Mouse (Mus musculus) ovary, postnatal 14 days (tissue): ENCODE measurements around the gene Mamdc4.
"Not testable (repeated sequence)": the region's sequence is repeated elsewhere in the genome, so short reads cannot be mapped to it uniquely, and the experiment has no call there.

ENCODE experiments used
- DNase-seq: peaks from one replicate; pipeline ENCODE4 v3.0.0; 2022; ENCODE audit warnings: low spot score

Gene Mamdc4

DNA sequence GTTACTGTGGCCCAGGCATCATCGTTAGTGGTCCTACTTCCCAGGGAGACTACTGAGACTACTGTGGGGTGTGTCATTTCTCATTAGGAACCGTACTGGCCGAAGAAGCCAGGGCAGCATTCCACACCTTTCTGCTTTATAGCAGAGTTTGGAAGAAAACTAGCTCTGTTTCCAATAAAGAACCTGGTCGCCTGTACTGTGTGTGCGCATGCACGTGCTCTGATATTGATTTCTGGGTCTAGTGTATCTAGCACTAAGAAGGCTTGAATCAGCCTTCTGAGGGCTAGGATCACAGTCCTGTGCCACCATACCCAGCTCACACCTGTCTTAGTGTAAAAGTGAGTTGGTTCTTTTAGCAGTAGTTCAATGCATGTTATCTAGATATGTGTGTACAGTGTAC lies 15.9 kb downstream of the Mamdc4 start:
- no peak for DNase-seq

DNA sequence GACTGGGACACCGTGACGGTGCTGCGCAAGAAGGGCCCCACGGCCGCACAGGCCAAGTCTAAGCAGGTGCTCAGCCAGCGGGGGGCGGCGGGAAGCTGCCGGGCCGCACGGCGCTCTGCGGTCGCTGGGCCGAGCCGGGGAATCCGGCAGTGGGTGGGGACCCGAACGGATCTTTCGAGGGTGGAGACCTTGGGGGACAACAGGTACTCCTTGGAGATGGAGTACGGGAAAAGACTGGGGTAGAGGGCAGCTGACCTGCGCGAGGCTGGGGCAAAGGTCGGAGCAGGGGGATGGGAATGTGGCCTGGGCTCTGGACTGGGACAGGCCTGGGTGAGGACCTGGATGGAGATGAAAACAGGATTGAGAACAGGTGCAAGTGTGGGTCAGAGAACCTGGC lies 16.7 kb downstream of the Mamdc4 start:
- no peak for DNase-seq

DNA sequence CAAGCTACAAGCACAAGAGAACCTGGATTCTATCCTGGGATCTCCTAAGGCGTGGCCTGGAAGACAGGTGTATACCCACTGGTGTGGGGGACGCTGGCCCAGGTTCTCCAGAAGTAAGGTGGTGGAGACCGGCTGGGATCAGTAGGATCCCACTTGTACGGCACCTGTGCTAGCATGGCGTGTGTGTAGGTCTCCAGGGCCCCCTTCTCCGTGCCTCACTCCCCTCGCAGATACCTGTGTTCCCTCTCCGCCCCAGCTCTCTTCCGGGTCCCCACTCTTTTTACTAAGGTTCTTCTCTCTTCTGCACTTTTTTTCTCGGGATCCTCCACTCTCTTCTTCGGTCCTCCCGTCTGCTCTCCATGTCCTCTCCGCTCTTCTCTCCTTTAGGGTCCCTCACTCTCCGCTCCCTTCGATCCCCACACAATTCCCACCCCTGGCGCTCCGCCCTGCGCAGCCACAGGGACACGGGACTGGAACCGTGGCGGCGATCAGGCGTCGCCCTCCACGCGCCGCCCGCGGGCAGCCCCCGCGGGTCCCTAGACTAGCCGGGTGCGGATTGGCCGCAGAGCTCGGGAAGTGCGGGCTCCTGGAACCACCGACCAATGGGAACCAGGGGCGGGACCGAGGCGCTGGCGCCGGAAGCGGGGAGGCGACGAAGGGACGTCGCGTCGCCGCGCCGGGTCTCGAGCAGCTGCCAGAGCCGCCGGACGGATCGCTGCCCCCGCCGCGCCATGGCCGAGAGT lies 17.3 kb downstream of the Mamdc4 start, which contains the start of gene Edf1:
TSS of gene Edf1 (plus strand) at position 627 of the 743 bp plus-strand sequence.
- DNase-seq: peak; percentile 90

DNA sequence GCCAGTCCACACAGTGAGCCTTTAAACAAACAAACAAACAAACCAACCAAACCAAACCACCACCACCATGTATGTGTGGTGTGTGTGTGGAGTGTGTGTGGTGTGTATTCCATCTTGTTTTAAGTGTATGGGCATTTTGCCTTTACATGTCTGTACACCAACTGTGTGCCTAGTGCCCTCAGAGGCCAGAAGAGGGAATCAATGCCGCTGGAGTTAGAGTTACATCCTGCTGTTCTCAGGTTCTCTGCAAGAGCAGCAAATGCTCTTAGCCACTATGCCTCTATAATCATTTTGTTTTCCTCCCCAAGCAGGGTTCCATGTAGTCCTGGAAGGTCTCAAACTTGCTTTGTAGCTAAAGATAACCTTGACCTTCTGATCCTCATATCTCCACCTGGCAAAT lies 18.3 kb downstream of the Mamdc4 start:
- DNase-seq: no peak

DNA sequence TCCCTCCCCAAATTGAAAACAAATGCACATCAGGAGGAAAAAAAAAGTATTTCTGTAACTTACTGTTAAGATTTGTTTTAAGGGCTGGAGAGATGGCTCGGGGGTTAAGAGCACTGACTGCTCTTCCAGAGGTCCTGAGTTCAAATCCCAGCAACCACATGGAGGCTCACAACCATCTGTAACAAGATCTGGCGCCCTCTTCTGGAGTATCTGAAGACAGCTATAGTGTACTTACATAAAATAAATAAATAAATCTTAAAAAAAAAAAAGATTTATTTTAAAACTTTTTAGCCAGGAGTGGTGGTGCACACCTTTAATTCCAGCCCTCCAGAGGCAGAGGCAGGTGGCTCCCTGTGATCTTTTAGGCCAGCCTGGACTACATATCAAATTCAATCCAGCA lies 19.2 kb downstream of the Mamdc4 start:
- DNase-seq: not testable (repeated sequence)

DNA sequence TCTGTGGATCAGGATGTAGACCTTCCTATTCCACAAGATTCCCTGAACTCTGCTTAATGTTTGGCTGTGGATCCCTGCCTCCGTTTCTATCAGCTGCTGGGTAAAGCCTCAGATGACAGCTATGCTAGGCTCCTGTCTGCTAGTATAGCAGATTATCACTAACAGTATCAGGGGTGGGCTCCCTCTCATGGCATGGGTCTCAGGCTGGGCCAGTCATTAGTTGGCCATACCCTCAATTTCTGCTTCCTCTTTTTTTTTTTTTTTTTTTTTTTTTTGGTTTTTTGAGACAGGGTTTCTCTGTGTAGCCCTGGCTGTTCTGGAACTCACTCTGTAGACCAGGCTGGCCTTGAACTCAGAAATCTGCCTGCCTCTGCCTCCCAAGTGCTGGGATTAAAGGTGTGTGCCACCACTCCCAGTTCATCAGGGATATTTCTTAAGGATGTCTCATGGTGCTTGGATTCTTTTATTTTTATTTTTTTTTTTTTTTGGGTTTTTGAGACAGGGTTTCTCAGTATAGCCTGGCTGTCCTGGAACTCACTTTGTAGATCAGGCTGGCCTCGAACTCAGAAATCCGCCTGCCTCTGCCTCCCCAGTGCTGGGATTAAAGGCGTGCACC lies 21.4 kb downstream of the Mamdc4 start:
- DNase-seq: not testable (repeated sequence)

DNA sequence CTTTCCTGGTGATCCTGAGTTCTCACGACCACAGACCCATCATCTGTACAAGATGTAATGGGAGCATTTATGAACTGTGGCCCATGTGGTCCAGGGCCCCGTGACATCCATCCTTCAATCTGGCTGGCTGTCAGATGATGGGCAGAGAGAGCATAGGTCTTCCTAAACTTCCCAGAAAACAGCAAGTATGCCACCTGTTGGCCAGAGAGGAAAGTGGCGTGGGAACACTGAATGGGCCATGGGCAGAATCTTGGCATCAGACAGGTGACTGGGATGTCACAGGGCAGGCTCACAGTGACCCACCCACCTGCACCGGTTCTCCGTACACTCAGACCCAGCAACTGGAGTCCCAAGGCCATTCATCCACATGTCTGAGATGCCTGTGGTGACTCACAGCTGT lies 23.5 kb downstream of the Mamdc4 start:
- no peak for DNase-seq

DNA sequence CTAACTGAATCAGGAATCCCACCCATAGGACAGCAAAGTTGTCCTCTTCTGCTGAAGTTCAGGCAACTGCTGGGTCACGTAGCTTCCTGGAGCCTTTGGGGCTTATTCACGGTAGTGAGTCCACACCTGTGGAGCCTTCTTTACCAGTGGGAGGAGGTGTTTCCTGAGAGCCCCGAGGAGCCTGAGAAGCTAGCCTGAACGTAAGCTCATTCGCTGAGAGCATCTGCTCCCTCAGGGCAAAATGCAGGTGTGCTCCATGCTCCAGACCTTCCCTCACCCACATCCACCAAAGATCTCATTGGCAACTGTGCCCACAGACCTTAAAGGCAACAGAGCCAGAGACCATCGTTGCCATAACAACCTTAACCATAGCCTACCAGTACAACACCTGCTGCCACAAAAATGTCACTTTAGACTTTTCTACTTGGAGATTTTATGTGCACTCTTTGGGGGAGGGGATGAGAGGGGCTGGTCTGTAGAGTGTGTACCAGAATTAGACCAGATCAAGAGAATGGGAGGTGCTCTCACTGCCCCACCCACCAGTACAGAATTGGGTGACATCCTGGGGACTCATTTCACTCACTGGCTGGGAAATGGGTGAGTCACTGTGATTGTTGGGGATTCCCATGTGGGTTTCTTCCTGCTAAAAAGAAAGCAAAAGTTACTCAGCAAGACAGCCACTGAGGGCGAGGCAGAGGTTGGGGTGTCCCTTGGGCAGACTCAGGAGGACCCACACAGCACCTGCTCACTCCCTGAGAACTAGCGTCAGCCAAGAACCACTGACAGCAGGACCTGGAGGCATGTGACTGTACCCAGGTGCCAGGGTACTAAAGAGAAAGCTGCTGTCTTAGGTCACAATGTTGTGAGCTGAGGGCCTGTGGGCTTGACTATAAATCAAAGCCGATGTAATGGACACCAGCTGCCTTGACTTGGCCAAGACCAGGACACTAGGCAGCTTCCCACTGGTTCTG lies 25.3 kb downstream of the Mamdc4 start:
- DNase-seq: no peak

DNA sequence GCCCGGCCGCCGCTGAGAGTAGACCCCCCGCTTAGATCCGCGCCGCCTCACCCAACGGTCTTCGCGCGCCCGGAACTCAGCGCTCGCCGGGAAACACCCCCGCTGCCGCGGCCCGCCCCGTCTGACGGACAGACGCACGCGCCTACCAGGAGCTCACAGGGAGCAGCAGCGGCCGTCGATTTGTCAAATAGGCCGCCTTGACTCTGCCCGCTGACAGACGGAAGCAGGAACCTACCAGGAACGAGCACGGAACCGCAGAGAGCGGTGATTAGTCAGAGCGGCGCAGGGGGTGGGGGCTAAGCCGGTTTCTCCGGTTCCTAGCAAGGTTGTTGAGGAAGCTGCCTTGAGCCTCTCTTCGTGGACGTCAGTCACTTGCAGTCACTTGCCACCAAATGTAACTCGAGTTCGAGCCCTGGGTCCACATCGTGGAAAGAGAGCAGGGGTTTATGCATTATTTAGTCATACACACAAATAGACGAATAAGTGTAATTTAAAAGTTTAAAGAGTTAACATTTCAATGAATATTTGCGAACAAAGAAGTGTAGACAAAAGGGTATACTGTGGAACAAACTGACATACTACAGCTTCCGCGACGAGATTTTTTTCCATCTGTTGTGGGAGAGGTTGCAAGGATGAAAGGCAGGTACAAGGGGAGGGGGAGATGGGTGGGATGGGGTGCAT lies 27.7 kb downstream of the Mamdc4 start, which contains the start of gene Traf2:
TSS of gene Traf2 (minus strand) at position 130 of the 681 bp plus-strand sequence.
- peak; percentile 95 for DNase-seq

DNA sequence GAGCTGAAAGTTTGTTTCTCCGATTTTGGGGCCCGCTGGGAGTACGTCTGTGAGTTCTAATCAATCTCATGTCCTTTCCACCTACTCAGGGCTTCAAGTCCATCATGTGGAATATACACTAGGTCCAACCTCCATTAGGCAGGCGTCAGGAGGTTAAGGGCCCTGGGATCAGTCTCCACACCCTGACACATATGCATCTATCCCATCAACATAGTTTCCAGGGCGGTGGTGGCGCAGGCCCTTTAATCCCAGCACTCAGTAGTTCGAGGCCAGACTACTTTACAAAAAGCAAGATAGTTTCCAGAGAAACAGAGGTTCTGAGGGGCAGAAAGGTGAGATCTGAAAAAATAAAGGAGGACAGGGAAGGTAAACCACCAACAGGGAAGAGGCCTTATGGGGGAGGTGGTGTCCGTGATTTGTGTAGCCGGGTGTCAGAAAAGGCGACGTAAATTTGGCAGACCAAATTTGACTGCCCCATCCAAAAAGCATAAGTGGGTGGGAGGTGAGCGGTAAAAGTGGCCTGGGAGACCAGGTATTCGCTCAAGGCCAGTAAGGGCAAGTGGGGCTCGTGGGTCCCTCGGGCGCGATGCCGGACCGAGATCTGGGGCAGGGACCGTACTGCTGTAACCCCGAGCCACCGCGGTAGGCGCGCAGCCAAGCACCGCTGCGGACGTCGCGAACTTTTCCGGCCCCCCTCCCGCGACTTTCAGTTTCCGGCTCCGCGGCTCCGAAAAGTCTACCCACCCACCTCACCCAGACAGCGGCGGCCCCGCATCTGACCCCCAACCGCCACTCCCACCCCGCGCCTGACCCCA lies 28.4 kb downstream of the Mamdc4 start:
- no peak for DNase-seq

DNA sequence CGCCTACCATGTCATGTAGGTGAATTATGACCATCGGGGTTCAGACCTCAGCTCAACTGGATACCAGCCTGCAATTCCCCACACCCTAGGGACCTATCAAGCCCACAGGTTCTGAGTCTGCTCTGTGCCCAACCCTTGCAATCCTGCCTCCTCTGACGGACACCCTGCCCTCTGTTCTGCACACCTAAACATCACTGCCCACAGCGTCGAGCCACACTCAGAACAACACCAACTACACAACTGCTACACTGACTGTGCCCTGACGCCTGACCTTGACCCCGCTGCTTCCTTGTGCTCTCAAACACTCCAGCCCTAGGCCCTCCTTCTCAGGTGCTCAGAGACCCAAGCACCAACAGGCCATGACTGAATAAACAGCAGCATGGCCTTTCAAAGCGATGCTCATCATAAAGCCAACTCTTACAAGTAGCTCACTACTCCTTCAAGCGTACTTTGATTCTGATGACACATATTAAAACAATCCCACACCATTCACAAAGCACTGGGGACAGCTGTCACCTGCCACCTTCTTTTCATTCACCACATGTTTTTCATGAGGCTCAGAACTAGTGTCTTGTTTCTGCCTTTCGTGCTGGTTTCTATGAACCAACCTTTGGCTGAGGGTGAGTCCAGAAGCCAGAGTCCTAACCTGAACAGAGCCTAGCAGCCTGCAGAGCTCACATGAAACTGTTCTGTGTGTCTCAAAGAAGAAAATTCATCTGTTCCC lies 32.8 kb downstream of the Mamdc4 start:
- no peak for DNase-seq

DNA sequence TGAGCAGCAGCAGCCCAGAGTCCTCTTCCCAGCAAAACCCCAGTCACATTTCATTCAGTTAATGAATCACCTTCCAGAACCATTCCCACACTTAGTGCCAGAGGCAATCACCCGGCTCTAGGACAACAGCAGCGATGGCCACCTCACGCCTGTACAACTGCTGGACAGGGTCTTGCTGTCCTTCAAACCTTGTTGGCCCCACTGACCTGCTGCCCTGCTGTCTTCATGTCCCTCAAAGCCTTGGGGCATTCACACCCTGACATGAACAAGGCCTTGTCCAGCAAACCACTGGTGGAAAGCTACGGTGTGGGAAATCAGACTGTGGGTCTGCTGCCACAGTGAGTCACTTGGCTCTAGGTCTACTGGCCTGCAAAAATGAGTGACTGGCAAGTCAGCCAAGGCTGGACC lies 34.1 kb downstream of the Mamdc4 start:
- no peak for DNase-seq

DNA sequence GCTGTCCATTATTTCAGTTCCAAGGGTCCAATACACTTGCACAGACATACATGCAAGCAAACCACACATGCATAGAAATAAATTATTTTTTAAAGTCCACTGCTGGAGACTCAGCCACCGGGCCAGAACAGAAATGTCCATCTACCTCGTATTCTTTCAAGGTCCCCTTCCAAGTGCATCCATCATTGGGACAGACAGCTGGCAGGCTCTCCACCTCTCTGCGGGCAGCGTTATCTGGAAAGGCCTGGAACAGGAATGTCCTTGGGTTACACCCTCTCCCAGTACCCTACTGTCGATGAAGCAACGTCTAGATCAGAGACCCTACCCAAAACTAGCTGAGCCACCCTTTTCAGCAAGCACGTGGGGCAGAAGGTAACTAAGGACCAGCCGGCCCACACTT lies 38.1 kb downstream of the Mamdc4 start:
- no peak for DNase-seq

DNA sequence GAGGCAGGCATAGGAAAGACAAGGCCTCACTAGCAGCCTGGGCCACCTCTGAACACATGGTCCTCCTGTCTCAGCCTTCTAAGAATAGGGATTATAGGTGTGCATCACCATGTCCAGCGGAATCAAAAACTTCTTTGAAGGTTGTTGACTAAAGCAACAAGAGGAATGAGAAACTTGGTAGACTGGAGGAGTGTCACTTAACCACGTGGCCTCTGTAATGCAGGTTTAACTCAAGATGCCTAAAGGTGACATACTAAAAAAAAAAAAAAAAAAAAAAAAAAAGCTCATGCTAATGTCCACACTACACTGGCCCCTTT lies 39.8 kb downstream of the Mamdc4 start:
- DNase-seq: no peak

DNA sequence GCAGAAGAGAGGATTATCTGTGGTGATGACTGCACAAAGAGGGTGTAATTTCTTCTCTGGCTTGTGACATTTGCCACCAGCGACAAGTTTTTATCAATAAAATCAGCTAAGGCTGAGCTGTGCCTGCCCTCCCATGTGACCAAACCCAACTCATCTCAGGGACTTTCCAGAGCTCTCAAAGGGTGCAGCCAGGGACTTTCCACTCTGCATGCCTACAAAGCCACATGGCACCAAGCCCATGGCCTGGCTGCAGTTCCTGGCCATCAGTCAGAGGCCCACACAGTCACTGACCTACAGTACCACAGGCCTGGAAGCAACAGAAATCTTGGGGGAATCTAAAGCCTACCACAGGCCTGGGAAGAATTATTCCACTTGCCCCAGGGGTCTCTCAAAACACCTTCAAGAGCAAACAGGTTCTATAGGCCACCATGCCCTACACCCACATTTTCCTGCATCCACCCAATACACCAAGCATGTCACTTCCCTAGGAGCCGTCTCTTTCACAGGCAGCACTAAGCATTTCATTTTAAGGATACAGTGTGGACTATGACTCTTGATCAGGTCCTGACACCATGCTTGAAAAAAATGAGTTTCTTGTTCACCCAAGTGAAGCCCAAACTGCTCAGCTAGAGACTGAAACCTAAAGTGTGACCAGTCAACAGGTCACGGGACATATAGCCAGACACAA lies 40.3 kb downstream of the Mamdc4 start:
- peak; percentile 39 for DNase-seq

DNA sequence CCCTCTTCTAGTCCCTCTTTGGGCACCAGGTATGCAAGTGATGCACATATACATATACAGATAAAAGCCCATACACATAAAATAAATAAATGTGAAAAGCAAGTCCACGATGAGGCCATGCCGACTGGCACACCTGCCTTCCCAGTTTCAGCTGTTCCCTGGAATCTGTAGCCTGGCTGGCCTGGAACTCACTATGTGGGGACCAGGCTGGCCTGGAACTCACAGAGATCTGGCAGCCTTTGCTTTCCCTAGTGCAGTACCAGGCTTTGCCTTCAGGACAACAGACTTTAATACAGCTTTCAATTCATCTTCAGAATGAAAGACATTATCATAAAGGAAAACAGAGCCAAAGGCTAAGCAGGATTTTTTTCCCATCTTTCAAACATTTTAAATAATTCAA lies 40.9 kb downstream of the Mamdc4 start:
- no peak for DNase-seq

DNA sequence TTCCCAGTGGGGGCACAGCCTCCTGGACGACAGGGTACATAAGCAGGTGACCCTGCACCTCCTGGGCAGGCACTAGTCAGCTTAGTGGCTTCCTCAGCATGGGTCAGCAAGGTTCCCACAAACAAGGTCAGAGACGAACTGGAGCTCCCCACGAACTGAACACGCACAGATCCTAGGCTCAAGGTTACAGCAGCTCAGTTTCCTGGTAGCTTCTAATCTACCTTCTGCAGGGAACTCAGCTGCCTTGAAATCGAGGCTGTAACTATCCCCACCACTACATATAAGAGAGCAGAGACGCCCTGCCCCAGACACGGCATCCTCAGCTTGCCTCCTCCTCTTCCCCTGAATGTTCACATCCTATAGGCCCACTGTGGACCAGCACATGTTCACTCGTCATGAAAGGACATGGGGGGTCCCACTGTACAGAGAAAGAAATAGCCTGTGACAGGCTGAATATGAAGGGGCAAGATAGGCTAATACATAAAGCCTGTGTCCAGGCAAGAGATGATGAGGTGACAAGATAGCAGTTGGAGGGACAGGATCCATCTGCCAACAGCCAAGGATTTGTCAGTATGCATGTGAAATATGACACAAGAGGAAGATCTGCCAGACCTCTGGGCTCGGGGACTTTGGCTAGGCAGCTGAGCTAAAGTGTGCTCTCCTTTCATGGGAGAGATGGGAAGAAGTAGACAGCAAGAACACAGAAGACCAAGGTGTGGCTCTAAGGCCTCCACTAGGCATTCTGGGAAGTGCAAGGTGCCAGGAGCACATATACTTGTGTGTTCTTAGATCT lies 47.9 kb downstream of the Mamdc4 start:
- DNase-seq: no peak
